Mouse (Mus musculus) liver, adult 2 months (tissue): ENCODE measurements around the gene Cntd1. TPM values are rescaled to one million over a fixed set of nuclear protein-coding genes. Genes with fewer than 3 reads are reported as not detected.
A peak's percentile ranks its signal among the peaks of the same experiment; 100 is the strongest.

Source experiments
- DNase-seq: peaks from one replicate; pipeline ENCODE4 v3.0.0-alpha.2; 2011; ENCODE audit warnings: low read depth, low spot score; ENCODE audit errors: extremely low read depth
- H3K27ac ChIP-seq: fragments of 200-500 bp; replicated peaks from 2 replicates; pipeline ENCODE4 v1.5.1; 2012; ENCODE audit warnings: low read depth, mild to moderate bottlenecking, control low read depth, inconsistent platforms, low read length; ENCODE audit not compliant: insufficient read depth
- H3K27me3 ChIP-seq: fragments of 200-500 bp; 2 replicates; pipeline ENCODE4 v1.6.1; 2012; ENCODE audit warnings: mild to moderate bottlenecking, moderate library complexity, low read length, inconsistent platforms; ENCODE audit not compliant: control insufficient read depth, insufficient read depth
- H3K36me3 ChIP-seq: fragments of 200-500 bp; 2 replicates; pipeline ENCODE4 v1.6.1; 2012; ENCODE audit warnings: low read length, inconsistent platforms; ENCODE audit not compliant: control insufficient read depth, insufficient read depth
- H3K4me1 ChIP-seq: fragments of 200-500 bp; 2 replicates; pipeline ENCODE4 v1.6.1; 2011; ENCODE audit warnings: low read length; ENCODE audit not compliant: control insufficient read depth, insufficient read depth
- H3K4me3 ChIP-seq: fragments of 200-500 bp; 2 replicates; pipeline ENCODE4 v1.5.1; 2011; ENCODE audit warnings: low read depth, mild to moderate bottlenecking, control low read depth, low read length, moderate library complexity; ENCODE audit not compliant: insufficient read depth
- H3K79me2 ChIP-seq: fragments of 200-500 bp; 2 replicates; pipeline ENCODE4 v1.6.1; 2012; ENCODE audit warnings: inconsistent platforms, mild to moderate bottlenecking, low read length, moderate library complexity; ENCODE audit not compliant: control insufficient read depth, insufficient read depth
- H3K9ac ChIP-seq: fragments of 200-500 bp; 2 replicates; pipeline ENCODE4 v1.6.1; 2012; ENCODE audit warnings: low read depth, mild to moderate bottlenecking, control low read depth, inconsistent platforms, low read length
- CTCF ChIP-seq: fragments of 200-500 bp; IDR thresholded peaks from 2 replicates; pipeline ENCODE4 v1.5.1; 2011; ENCODE audit warnings: low read depth, low read length, control low read depth
- POLR2A ChIP-seq: fragments of 200-500 bp; IDR thresholded peaks from 2 replicates; pipeline ENCODE4 v1.6.1; 2011; ENCODE audit warnings: low read length, control low read depth; ENCODE audit not compliant: insufficient read depth; ENCODE audit errors: extremely low read depth
- WGBS: fragments of 180-500 bp; shearing (Covaris S2); methylation state at CpG from one replicate; pipeline ENCODE4 v1.1.7; 2018; 5-methylcytosine and 5-hydroxymethylcytosine counted together
- polyA plus RNA-seq: library from polyadenylated mRNA; depleted of rRNA; stranded (reverse); fragments of >200 nt; gene quantifications from 2 replicates; pipeline ENCODE4 v1.2.3, GENCODE M21; 2012
- total RNA-seq: library from RNA; depleted of rRNA; stranded (reverse); fragments of >200 nt; gene quantifications from 2 replicates; pipeline ENCODE4 v1.2.3, GENCODE M21; 2014

Gene Cntd1
- total and polyA plus RNA-seq, 2 experiments: not detected

GRCm38 (mm10) chr11:101251031-101251430 is 27.8 kb upstream of the Cntd1 start:
- H3K27ac ChIP-seq: no peak overlapping the region

DNA sequence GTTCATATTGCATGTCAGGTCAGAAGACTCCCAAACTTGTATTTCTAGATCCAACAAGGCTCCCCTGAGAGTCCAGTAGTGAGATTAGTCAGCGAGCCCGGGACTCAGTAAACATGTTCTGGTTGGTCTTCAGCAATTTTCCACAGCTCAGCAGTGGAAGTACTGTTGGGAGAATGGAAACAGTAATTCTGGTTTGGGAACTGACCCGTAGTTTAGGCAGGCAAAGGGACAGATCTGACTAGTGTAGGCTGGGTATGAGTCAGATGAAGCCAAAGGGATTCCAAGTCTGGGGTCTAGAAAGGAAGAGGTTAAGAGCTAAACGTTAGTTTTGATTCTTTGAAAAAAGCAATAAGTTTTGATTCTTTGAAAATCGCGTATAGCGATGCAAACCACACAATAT is 25.9 kb upstream of the Cntd1 start:
- Histone ChIP-seq H3K4me3 (peak overlapping the region; percentile 76), H3K4me1 (peaks cover 4% of the 10 kb centered on the region; the same call in 1 of the 2 replicates), H3K27me3 (no peaks in the 10 kb centered on the region), H3K79me2 (peaks cover 6% of the 10 kb centered on the region; the same call in 1 of the 2 replicates), H3K27ac (peak overlapping the region; percentile 17), H3K9ac (peak overlapping the region; percentile 69), H3K36me3 (no peaks in the 10 kb centered on the region)
- DNase-seq: no peak
- TF ChIP-seq CTCF (no peak), POLR2A (no peak)
- WGBS: 1% methylated on average over 7 of the region's 7 CpGs

More at GRCm38 (mm10) chr11:101251031-101251430, 27.8 kb upstream of the Cntd1 start:
- Histone ChIP-seq H3K27me3 (peaks cover 5% of the 10 kb centered on the region; the same call in 1 of the 2 replicates), H3K4me3 (no peak overlapping the region), H3K4me1 (peaks cover 4% of the 10 kb centered on the region; the same call in 1 of the 2 replicates), H3K36me3 (no peaks in the 10 kb centered on the region), H3K79me2 (peaks cover 6% of the 10 kb centered on the region; the same call in 1 of the 2 replicates), H3K9ac (no peak overlapping the region)
- 59% methylated on average over 2 of the region's 2 CpGs for WGBS
- no peak for DNase-seq
- TF ChIP-seq POLR2A (no peak), CTCF (no peak)

DNA sequence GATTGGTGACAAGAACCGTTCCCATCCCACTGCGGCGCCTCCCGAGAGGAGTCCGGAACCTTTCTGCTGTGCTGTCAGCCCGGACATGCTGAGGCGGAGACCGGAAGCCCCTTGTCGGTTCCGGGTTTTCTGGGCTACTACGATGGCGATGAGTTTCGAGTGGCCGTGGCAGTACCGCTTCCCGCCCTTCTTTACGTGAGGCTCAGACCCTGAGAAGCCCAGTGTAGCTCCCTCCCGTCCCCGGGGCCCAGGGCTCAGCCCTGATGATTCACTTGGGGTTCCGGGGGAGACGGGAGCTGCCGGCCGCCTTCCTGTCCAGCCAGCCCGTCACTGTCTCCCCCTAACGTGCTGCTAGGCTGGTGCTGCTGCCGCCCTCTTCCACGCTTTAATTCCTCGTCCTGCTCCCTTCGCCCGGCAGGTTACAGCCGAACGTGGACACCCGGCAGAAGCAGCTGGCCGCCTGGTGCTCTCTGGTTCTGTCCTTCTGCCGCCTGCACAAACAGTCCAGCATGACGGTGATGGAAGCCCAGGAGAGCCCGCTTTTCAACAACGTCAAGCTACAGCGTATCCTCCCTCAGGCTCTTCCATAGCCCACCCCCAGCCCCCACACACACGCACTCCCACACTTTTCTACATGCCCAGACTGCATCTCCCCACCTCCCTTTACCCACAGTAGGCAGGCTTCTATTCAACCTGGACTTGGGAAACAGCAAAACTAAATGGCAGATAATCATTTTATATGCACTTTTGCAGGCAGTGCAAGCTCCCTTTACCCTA is 25.0 kb upstream of the Cntd1 start, which contains the start of gene Vps25:
Gene Vps25 (plus strand): TSS at position 95 of the 777 bp plus-strand sequence.
- WGBS: under 1% methylated on average over 40 of the region's 40 CpGs
- peak within 1 kb of the TSS; percentile 76 for H3K4me3 ChIP-seq
- H3K79me2 ChIP-seq: peaks cover 6% of the 10 kb centered on the region; the same call in 1 of the 2 replicates
- peak; percentile 74 for DNase-seq
- H3K9ac ChIP-seq: peak within 1 kb of the TSS; percentile 82
- no peaks in the 10 kb centered on the region for H3K27me3 ChIP-seq
- H3K36me3 ChIP-seq: no peaks in the 10 kb centered on the region
- H3K4me1 ChIP-seq: peaks cover 4% of the 10 kb centered on the region; the same call in 1 of the 2 replicates
- H3K27ac ChIP-seq: peak within 1 kb of the TSS; percentile 30
- TF ChIP-seq POLR2A (peak; percentile 66; the same call in 1 of the 2 replicates), CTCF (peak; percentile 21; the same call in 1 of the 2 replicates)

GRCm38 (mm10) chr11:101255826-101256775 is 22.7 kb upstream of the Cntd1 start:
- H3K79me2 ChIP-seq: peaks cover 6% of the 10 kb centered on the region; the same call in 1 of the 2 replicates
- DNase-seq: no peak
- no peak overlapping the region for H3K9ac ChIP-seq
- no peaks in the 10 kb centered on the region; the same call in 1 of the 2 replicates for H3K36me3 ChIP-seq
- TF ChIP-seq POLR2A (no peak), CTCF (no peak)
- WGBS: 65% methylated on average over 13 of the region's 13 CpGs
- no peaks in the 10 kb centered on the region for H3K27me3 ChIP-seq
- no peak overlapping the region for H3K27ac ChIP-seq
- peaks cover 10% of the 10 kb centered on the region for H3K4me1 ChIP-seq
- H3K4me3 ChIP-seq: no peak overlapping the region

- WGBS: 47% methylated on average over 6 of the region's 6 CpGs
- Histone ChIP-seq H3K9ac (no peak overlapping the region), H3K4me1 (peaks cover 10% of the 10 kb centered on the region), H3K27me3 (no peaks in the 10 kb centered on the region), H3K79me2 (no peaks in the 10 kb centered on the region), H3K27ac (peak overlapping the region; percentile 57; the same call in 1 of the 2 replicates), H3K4me3 (no peak overlapping the region), H3K36me3 (no peaks in the 10 kb centered on the region; the same call in 1 of the 2 replicates)
- DNase-seq: no peak
- TF ChIP-seq POLR2A (no peak), CTCF (no peak)
These were observed 19.5 kb upstream of the Cntd1 start for GRCm38 (mm10) chr11:101259261-101259712.
